Mouse (Mus musculus): ENCODE measurements around the gene Mllt6. TPM values are rescaled to one million over a fixed set of nuclear protein-coding genes. Genes with fewer than 3 reads are reported as not detected.
"Not testable (repeated sequence)": the region's sequence is repeated elsewhere in the genome, so short reads cannot be mapped to it uniquely, and the experiment has no call there.

Mllt6 gene
- total RNA-seq, 2 experiments from 2014 or later: 44.1 to 51.0 TPM

DNA sequence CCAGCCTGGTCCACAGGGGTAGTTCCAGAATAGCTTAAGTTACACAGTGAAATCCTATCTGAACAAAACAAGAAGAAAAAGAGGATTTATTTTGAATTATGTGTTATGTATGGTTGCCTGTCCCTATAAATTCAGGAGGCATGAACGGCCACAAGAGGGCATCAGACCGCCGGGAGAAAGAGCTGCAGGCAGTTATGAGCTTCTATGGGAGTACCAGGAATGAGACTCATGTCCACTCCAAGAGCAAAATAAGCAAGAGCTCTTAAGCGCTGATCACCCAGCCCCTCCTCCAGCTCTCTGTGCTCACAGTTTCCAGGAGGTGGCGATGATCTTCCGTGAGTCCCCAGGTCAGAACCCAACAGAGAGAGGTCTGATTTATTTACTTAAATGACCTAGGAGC, 18.4 kb upstream of the Mllt6 start:
- DNase-seq (ENCODE audit: low spot score): peak; percentile 82

GRCm38 (mm10) chr11:97648541-97648940, 14.7 kb upstream of the Mllt6 start:
- not testable (repeated sequence) for DNase-seq (ENCODE audit: low spot score)

GRCm38 (mm10) chr11:97650341-97650740, 12.9 kb upstream of the Mllt6 start:
- DNase-seq (ENCODE audit: low spot score): no peak

DNA sequence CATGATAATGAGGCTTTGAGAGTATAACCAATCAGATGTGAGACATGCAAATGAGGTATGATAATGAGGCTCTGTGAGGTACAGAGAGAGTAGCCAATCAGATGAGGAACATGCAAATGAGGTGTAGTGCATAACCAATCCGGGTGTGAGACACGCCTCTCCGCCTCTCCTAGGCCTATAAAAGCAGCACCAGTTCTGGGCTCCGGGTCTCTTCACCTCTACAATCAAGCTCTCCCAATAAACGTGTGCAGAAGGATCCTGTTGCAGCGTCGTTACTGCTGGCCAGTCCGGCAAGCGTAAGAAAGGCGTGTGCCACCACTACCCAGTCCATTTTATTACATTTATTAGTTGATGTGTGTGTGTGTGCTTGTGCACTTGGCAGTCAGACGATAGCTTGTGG, 9.8 kb upstream of the Mllt6 start:
- DNase-seq (ENCODE audit: low spot score): not testable (repeated sequence)

- no peak for DNase-seq (ENCODE audit: low spot score)
These were observed 9.0 kb upstream of the Mllt6 start for GRCm38 (mm10) chr11:97654210-97654609.

- no peak for DNase-seq (ENCODE audit: low spot score)
These were observed 6.8 kb upstream of the Mllt6 start for GRCm38 (mm10) chr11:97656269-97656971.

GRCm38 (mm10) chr11:97657184-97657945, 5.8 kb upstream of the Mllt6 start:
- no peak for DNase-seq (ENCODE audit: low spot score)

- not testable (repeated sequence) for DNase-seq (ENCODE audit: low spot score)
These were observed 5.2 kb upstream of the Mllt6 start for GRCm38 (mm10) chr11:97657967-97658366.

GRCm38 (mm10) chr11:97658751-97659266, 4.4 kb upstream of the Mllt6 start:
- DNase-seq (ENCODE audit: low spot score): no peak

DNA sequence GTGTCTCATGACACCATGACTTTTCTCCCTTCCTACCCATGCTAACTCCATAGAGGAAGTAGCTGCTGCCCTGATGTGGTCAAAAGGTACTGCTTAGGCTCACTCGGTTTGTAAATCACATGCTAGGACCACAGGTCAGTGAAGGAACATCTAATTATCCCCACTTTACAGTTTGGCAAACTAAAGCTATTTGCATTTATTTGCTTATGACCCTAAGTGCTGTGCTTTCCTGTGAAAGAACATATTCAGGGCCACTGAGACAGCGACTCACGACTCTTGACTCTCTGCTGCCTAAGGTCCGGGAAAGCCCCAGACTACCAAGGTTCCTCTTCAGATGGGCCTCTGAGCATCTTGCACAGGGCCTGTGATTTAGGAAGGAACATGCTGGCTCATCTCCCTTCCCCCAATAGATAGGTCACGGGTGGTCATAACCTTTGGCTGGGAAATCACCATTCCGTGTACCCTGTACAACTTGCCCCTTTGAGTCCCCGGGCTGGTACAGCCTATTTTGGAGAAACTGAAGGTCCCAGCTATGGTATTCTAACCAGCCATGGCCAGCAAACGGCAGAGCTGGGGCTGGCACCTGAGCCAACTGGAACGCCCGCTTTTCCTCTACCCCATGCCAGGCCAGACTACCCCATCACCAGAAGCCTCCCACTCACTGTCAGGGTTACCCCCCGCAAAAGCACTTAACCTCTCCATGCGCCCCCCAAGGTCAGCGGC, 3.8 kb upstream of the Mllt6 start:
- DNase-seq (ENCODE audit: low spot score): peak; percentile 24

GRCm38 (mm10) chr11:97659990-97660714, 3.1 kb upstream of the Mllt6 start:
- DNase-seq (ENCODE audit: low spot score): peak; percentile 74

DNA sequence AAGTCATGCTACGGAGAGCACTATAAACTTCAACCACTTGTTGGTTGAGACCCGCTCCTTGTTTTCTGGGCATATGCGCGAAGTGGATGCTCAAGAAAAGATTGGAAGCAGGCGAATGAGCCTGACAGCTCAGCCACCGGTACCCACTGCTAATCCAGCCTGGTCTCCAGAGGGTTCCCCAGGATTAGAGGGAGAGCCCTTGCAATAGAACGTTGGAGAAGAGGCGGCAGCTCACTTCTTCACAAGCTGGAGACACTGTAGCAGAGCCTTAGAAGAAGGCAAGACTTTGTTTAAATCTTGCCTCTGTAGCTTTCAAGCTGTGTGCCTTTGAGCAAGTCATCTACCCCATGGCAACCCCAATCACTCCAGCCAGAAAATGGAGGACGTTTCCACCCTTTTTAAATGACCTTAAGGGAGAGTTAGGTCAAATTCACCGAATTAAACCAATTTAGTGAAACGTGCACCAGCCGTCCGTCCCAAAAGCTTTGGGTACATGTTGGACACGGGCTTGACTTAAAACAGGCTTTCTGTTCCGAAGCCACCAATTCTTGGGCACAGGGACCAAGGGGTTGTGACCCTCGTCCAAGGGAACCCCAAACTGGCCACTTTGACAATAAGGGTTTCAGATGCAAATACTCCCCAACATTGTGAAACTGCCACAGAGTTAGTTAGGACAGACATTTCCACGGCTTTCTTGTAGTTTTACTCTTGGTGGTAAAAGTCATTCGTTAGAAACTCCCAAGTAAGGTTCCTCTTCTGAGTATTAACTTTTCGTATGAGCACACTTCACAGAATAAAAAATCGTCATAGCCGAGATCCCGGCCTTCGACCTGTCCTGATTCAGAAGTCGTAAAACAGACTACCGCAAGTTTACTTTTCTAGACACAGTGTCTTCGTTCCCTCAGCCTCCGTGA, 2.2 kb upstream of the Mllt6 start:
- no peak for DNase-seq (ENCODE audit: low spot score)

- DNase-seq (ENCODE audit: low spot score): peak; percentile 79
These were observed 1.5 kb upstream of the Mllt6 start for GRCm38 (mm10) chr11:97661648-97662133.

- peak; percentile 39 for DNase-seq (ENCODE audit: low spot score)
These were observed 864 bp upstream of the Mllt6 start for GRCm38 (mm10) chr11:97662207-97662892.

GRCm38 (mm10) chr11:97663528-97664338, 519 bp downstream of the Mllt6 start:
- peak; percentile 64 for DNase-seq (ENCODE audit: low spot score)

DNA sequence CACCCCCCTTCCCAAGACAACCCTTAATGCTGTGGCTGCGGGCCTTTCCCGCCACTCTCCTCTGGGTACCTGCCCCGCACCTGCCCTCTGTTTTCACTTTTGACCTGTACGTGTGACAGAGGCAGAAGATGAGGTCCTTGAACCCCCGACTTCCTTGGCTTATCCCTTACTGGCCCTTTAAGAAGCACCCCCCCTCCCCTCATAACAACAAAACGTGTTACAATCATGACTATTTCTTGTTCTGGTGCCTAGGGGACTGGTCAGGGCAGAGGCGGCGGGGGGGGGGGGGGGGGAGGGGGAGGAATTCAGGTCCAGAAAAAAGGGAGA, 1.1 kb downstream of the Mllt6 start:
- DNase-seq (ENCODE audit: low spot score): no peak

GRCm38 (mm10) chr11:97664771-97665240, 1.6 kb downstream of the Mllt6 start:
- DNase-seq (ENCODE audit: low spot score): no peak

GRCm38 (mm10) chr11:97665431-97665830, 2.2 kb downstream of the Mllt6 start:
- no peak for DNase-seq (ENCODE audit: low spot score)

GRCm38 (mm10) chr11:97666221-97666620, 3.0 kb downstream of the Mllt6 start:
- no peak for DNase-seq (ENCODE audit: low spot score)

All from gastrocnemius, adult 18-20 months (tissue).